Mouse (Mus musculus) heart, postnatal 14 days (tissue): Measurements from ENCODE around the gene Tigd3. TPM values are rescaled to one million over a fixed set of nuclear protein-coding genes. Genes with fewer than 3 reads are reported as not detected.

Experiments used
- DNase-seq, 2 experiments: peaks; one replicate each; pipeline ENCODE4 v3.0.0; 2021 to 2022
- intact Hi-C: fragments of 180-260 bp; cut with DNase I; formaldehyde crosslinking; loops from one replicate; pipeline ENCODE4 v1.15.1; 2025
- total RNA-seq, 2 experiments: library from RNA; stranded (reverse); gene quantifications; 2 replicates each; pipeline ENCODE4 v1.2.3; 2021

Gene Tigd3
- total RNA-seq, 2 experiments from 2014 or later, result 0.79 to 0.93 TPM

DNA sequence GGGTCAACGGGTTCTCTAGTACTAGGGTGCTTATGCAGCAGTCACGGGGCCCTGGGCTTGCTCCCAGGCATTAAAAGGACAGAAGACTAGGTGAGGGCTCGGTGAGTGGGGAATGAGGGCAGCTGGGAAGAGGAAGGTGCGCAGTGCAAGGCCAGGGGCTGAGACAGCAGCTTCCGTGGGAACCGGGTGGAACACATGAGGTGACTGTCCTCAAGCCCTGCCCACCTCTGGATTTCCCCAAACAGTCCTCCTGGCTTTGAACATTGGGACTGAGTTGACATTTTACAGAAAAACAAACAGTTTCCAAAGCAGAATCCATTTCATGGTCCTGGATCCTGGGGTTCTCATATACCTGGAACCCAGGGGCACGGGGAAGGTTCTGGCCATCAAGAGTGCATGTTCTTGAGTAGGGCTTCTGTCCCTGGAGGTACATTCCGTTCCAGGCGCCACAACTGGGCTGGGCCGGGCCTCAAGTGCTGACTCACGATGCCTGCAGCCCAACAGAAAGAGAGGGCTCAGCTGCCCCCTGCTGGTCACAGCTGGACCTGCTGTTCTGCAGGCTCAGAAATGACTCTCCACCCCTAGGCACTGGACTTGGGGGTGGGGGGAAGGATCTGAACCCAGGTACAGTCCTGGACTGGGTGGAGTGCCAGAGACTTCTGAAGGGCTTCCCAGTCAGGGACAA lies 44.0 kb downstream of the Tigd3 start:
- peak; percentile 95 to 98 for DNase-seq
- intact Hi-C loops, result loop anchor here (1.0 to 2.0 kb wide), 2 partner anchors 29 to 57 kb away; no protein-coding TSS in a partner anchor

GRCm38 (mm10) chr19:5848826-5849672 lies 44.9 kb downstream of the Tigd3 start:
- DNase-seq, result peak in 1 of 2 experiments; percentile 54
- intact Hi-C loops, result no loop called here

DNA sequence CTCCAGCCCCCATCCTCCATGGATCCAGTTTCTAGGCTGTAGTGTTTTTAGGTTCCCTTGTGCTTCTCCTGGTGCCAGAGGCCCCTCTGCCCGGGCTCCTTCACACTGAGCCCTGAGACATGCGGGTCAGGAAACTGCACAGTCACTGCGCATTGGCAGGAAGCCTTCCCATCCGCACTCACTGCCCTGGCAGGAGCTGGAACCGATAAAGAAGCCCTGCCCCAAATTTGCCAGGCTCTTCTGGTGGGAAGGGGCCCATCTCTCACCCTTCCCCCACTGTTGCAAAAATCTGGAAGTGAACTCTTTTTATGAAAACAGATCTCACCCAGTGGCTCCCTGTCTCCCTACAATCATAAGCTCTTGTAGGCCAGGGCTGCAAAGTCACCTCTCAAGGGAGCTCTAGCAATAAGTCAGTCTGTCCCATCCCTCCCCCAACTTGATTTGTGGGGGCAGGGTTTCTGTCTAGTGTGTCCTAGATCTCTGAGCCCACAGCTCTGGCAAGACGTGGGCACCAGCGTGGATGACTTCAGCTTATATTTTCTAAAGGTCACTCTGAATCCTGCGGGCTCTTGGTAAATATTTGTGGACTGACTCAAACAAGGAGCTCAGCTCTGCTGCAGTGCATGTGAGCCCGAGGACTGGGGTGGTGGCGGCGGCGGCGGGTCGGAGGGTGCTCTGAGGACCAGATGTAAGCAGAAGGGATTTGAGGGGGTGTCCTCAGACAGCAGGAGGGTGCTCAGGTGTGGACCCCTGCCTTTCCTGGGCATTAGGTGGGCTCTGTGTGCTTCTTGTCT lies 45.7 kb downstream of the Tigd3 start:
- intact Hi-C loops, result no loop called here
- peak; percentile 71 to 76 for DNase-seq

GRCm38 (mm10) chr19:5847306-5847796 lies 46.6 kb downstream of the Tigd3 start:
- intact Hi-C loops, result no loop called here
- DNase-seq, result peak in 1 of 2 experiments; percentile 42

DNA sequence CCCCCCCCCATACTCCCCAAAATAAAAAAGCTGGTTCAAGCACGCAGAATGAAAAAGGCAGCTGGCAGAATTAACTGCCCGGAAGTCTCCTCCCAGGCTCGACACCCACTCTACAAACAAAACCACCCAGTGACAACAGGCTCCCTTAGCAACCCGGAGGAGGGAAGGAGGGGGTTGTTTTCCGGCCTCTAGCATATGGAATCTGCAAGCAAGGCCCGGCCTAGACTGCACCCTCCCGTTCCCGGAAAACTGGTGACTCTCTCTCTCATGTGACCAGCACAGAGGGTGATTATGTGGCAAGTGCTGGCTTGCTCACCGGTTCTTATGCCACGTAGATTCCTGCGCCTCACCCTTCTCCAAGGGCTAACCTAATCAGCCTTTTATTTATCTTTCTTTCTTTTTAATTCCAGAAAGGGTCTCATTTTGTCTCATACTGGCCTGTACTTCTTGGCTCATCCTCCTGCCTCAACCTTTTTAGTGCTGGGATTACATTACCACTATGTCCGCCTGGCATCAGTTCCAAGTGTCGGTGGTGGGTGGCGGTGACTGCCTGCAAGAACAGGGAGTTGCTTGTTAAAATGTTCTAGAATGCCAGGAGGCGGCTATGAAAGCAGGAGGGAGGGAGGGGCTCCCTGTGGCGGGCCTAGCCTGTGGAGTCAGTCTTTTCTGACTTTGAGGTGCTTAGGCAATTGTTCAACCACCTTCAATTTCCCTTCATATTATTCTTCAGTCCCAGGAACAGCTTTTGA lies 47.2 kb downstream of the Tigd3 start:
- peak; percentile 79 to 84 for DNase-seq
- intact Hi-C loops, result no loop called here

DNA sequence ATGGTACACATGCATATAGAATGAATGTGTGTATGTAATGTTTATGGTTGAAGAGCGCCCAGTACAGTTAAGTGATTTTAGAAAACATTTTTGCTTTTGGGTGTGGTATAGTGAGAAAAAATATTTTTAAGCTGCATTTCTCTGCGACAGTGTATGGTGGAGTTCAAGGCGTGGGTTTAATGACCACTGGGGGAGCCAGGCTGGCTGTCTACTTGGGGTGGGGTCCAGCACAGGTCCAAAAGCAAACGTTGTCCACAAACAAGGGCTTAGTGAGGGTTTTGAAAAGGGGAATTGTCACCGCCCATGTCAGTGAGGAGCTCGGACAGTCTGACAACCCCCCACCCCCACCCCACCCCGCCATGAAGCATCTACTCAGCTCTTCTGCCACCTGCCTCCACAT lies 47.8 kb downstream of the Tigd3 start:
- intact Hi-C loops, result no loop called here

DNA sequence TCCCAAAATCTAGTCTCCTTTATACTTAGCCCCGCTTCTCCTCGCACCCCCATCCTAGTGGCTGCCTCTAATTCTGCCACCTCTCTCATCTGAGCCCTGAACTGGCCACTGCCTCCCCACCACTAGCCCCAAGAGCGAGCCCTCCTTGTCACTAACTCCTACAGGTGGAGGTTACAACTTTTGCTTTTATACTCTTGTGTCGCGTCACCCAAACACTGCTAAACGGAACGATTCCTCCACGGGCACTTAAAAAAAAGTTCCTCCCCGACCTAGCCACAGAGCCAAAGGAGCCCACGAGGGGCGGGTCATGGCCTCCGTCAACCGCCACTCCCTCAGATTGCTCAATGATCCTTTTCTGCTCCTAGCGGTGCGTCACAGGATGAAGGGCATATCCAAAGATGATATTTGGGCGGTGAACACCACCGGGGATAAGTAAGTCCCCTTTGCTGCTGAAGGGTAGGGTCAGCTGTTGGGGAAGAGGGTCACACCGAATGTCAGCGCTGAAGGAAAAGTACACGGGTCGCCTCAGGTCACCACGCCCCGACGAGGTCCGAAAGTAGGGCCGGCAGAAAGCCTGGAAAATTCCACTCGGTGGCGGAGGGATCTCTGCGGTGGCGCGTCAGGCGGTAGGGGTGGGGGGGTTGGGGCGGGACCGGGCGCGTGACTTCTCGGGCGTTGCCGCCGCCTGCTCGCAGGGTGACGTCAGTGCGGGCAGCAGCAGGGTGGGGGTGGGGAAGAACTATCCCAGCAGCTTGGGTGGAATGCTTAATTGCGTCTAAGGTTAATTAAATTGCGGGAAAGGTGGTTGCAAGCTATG lies 48.4 kb downstream of the Tigd3 start:
- DNase-seq, result peak; percentile 94 to 96
- intact Hi-C loops, result loop anchor here (1.0 to 2.0 kb wide), 2 partner anchors 23 to 43 kb away; no protein-coding TSS in a partner anchor

More for the DNA sequence above, 47.8 kb downstream of the Tigd3 start:
- DNase-seq, result peak; percentile 44 to 49

DNA sequence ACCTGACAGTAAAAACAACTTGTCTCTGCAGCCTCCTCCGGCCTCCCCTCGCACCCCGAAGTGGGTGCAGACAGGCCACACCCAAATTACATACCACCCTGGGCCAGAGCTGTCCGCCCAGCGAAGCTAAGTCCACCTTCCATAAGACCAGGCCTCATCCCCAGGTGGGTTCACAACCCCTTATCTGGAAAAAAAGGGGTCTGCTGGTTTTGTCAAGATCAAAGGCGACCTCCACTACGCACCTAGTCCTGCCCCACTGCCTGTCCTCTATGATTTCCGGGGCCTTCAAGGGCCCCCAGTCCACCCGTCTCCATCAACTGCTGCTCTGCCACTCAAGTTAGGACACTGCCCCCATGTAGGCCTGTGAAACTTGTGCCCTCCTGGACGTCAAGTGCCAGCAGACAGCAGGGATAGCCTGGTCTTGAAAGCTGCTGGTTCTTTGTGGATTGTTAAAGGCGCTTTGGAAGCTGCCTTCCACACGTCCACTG lies 49.1 kb downstream of the Tigd3 start:
- intact Hi-C loops, result loop anchor here (1.0 to 2.0 kb wide), 2 partner anchors 22 to 43 kb away; no protein-coding TSS in a partner anchor
- DNase-seq, result no peak

DNA sequence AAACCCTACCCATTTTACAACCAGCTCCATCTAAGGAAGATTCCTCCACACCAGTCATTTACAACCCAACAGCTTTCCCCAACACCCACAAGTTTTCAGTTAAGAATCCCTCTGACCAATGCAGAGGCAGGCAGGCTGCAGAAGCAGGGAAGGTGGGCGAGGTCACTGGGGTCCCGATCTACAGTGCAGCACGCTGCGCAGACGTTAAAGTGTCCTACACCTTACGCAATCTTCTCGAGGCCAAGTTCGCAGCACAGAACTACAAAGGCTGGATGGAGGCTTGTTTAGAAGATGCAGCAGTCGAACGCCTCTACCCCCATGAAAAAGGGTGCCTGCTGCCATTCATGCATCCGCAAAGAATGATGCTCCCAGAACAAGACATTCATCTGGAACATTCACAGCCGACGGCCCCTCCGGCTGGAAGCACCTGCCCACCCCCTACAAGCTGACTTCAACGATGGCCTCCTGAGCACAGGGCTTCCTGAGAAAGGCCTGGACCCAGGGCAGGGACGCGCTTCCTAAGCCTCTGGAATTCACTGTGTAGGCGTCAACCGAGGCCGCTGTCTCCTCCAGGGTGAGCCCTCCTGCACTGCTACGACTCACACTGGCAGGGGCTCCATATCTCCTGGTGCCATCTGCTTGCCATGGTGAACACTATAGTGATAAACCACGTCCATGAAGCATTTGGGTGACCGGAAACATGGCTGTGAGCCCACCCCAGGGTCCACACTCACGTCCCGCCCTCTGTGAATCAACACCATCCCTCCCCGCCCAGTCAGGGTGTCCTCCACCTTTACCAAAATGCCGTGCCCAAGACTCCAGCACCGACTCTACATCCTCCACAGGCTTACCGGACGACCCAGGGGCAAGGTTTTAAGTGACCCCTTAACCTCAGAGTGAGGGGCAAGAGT lies 49.9 kb downstream of the Tigd3 start:
- intact Hi-C loops, result loop anchor here (2.0 kb wide), 1 partner anchor 21 kb away; no protein-coding TSS in a partner anchor
- peak; percentile 54 to 57 for DNase-seq

DNA sequence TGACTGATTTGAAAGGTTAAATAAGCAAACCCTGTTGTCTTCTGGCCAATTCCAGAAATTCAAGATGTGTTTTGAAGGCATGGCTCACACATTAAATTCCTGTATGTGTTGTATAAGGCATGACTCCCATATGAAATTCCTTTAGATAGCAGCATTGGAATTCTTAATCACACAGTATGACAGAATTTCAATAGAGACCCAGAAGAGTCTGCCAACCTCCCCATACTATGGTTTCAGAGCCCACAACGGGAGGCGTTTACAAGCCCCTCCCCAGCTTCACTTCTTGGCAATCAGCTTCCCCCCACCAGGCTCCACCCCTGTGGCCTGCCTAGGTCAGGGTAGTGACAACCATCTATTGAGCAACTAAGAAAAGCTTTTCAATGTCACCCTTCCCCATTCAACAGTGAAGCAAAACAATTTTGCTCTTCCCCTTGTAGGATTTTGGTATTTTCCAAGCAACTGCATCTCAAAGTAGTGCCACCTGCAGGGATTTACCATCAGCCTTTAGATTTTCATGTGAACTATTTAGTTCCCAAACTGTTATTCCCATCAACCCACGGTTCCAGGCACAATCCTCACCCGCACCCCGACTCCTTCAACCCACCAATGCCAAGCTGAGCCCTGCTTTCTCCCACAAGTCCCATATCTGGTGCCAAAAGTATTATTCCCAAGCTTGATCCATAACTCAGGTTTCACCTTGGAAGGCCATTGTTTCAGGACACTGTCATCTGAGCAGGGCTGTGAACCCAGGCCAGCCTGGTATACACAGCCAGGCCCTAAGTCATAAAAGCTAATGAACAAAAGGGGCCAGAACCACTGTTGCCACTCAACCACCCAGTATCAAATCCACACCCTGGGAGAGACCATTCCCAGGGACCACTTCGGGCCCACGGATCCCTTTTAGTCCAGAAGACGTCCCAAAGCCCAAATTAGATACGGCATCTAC lies 50.9 kb downstream of the Tigd3 start:
- intact Hi-C loops, result no loop called here

DNA sequence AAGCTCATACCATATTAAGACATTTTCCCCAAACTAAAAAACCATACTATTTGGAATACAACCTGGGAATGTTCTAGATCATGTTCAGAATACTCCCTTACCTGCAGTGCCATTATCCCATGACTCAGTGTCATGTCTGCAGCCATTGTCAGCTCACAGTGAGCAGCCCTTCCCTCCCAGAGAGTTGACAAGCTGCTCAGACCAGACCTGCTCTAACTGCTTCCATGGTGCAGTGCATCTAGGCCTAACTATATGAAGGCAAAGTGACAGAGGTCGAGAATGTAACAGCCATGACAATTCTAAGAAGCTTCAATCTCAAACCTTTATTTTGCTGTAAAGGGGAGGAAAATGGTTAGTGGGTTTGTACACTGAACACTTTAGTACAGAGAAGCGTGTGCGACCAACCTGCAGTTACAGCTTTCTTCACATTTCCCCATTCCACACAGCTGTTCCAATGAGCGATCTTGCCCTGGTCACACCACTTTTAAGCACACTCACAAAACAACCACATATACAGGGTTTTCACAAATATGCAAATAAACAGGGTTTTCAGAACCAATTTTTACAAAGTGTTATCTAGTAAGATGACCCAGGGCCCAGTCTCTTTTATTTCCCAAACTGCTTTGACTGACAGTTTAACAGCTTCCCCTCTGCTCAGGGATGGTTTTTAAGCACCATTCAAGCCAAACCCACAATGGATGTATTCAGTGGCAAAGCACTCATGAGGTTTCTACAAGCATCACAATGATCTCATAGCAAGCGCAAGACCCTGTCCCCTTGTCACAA lies 51.8 kb downstream of the Tigd3 start:
- intact Hi-C loops, result no loop called here
- no peak for DNase-seq

More for the DNA sequence above, 50.9 kb downstream of the Tigd3 start:
- DNase-seq, result peak in 1 of 2 experiments; percentile 51

DNA sequence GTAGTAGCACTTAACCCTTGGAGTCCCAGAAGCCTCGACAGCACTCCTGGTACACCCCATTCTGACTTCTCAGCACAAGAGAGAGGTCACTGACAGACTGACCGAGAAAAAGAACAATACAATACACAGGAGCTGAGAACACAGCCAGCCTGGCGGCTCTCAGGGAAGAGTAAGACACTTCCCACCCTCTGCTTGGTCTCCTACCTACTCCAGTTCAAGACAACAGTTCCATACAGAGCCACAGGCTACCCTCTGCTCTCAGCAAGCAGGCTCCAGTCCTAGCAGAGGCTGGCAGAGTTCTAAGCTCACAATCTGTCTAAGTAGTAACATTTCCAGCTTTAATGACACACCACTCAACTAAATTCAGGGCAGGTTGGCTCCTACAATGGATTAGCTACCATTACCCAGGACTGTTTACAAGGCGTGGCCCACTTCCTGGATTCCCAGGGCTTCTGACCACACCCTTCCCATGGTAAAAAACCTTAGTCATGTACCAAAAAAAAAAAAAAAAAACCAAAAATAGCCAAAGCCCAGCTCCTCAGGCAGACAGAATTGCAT lies 52.5 kb downstream of the Tigd3 start:
- intact Hi-C loops, result no loop called here
- peak in 1 of 2 experiments; percentile 31 for DNase-seq
